Mouse (Mus musculus) embryonic stem cell, embryonic (primary cell): ENCODE measurements around the gene Grin2b.
"Not testable (repeated sequence)": the region's sequence is repeated elsewhere in the genome, so short reads cannot be mapped to it uniquely, and the experiment has no call there.

Experiments used
- CTCF ChIA-PET, 4 experiments: fragments of 300-600 bp in 2 of 4; fragments of 350-600 bp in 2 of 4; sonication (Branson Sonifier 250); formaldehyde crosslinking; loops; one replicate each; lab custom pipeline; 2022; ENCODE audit warnings: inconsistent platforms in 2 of 4; lab: Charles Lee
- POLR2A ChIA-PET, 4 experiments: fragments of 300-600 bp in 2 of 4; fragments of 350-600 bp in 2 of 4; sonication (Branson Sonifier 250); formaldehyde crosslinking; loops; one replicate each; lab custom pipeline; 2022; ENCODE audit warnings: antibody characterized with exemption in 4 of 4, inconsistent platforms in 1 of 4; lab: Charles Lee

The Grin2b gene

GRCm38 (mm10) chr6:135691561-135691960 is 481.8 kb downstream of the Grin2b start:
- ChIA-PET POLR2A (no interaction called here), CTCF (no interaction called here)

DNA sequence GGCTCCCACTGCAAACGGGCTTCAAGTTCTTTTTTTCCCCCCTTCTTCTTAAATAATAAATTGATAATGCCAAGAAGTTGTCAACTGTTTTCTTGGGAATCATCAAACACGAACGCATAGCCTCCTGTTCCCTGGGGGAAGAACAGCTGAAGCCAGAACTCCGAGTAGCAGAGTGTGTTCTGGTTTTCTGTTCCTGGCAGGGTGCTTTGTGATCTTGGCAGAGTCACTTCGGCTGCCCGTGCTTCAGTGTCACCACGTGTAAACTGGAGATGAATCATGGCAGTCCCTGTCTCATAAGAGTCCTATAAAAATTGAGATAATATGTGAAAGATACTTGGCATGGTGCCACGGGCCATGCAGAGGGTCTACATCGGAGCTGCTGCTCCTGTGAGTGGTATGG is 485.4 kb downstream of the Grin2b start:
- POLR2A ChIA-PET = interaction anchor here in 1 of 4 experiments (0.8 kb wide), 1 partner anchor 61 kb away, joined by 3 read pairs; no protein-coding TSS in a partner anchor
- CTCF ChIA-PET = no interaction called here

DNA sequence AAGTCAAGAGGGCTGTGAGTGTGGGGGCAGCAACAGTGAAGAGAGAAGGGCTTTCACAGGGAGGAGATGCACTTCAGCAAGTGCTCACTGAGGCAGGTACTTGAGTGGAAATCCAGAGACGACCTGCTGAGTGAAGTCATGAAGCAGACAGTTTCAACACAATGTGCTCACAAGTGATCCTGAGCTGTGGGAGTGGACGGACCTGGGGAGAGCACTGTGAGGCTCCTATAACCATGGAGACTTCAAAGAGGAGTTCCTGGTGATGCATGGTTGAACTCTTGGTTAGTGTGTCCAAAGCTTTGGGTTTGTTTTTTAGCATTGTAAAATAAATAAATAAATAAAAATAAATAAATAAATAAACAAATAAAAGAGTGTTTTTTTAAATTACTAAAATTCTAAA is 489.1 kb downstream of the Grin2b start:
- POLR2A ChIA-PET = interaction anchor here in 1 of 4 experiments (1.4 kb wide), 1 partner anchor 9 kb away, joined by 3 read pairs; no protein-coding TSS in a partner anchor
- CTCF ChIA-PET = no interaction called here

- CTCF ChIA-PET = not testable (repeated sequence)
- POLR2A ChIA-PET = interaction anchor here in 1 of 4 experiments (1.0 to 1.4 kb wide), 2 partner anchors 26 to 359 kb away, joined by 4 read pairs; no protein-coding TSS in a partner anchor
Measured at GRCm38 (mm10) chr6:135681423-135681822, 491.9 kb downstream of the Grin2b start.

DNA sequence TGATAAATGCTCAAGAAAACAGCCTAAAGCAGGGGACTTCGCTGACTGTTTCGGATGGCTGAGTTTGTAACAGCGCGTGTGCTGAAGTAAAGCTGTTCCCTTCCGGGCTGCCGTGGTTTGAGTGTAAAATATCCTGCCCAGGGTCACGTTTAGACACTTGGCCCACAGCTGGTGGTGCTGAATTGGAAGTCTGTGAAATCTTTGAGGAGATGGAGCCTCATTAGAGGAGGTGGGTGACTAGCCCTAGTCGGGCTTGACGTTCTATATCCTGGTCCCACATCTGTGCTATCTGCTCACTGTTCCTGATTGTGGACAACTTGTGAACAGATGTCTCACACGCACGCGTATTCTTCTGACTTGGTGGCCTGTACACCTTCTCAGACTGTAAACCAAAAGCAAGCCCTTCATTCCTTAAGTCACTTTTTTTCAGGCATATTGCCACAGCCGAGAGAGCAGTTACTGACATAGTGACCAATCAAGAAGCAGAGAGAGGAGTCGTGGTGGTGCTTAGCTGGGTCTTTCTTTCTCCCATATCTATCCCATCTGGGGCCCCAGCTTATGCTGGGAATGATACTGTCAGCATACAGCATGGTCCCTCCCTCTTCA is 493.1 kb downstream of the Grin2b start:
- CTCF ChIA-PET = no interaction called here
- POLR2A ChIA-PET = interaction anchor here in 1 of 4 experiments (1.0 to 1.2 kb wide), 2 partner anchors 24 to 151 kb away, joined by 3 read pairs; no protein-coding TSS in a partner anchor

- ChIA-PET POLR2A (interaction anchor here in 1 of 4 experiments (0.6 kb wide), 1 partner anchor 12 kb away, joined by 4 read pairs; no protein-coding TSS in a partner anchor), CTCF (no interaction called here)
Measured at GRCm38 (mm10) chr6:135674380-135674779, 498.9 kb downstream of the Grin2b start.

GRCm38 (mm10) chr6:135672003-135672402 is 501.3 kb downstream of the Grin2b start:
- POLR2A ChIA-PET = no interaction called here

More at GRCm38 (mm10) chr6:135672003-135672402, 501.3 kb downstream of the Grin2b start:
- CTCF ChIA-PET = no interaction called here
